Comparison of ENCODE assay signal across 20 mouse cellular contexts in the genomic region with DNA sequence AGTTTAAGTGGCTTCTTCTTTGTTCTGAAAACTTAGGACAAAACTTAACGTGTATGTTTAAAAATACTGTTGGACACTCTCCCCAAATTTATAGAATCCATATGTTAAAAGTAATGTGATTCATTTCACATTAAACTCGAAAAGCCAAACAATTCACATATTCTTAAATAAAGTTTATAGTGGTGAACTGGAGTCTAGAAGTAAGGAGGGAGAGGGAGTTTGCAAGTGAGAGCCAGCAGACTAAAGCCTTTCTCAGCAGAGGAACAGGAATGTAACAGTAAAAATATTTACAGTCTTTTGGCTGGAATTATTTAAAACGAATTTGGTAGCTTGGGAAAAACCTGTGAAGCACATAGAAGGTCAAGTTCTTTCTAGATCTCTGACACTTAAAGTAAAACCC. TPM values are rescaled to one million over a fixed set of nuclear protein-coding genes. Genes with fewer than 3 reads are reported as not detected.
"Had no signal": no experiment of that assay in that cellular context is flagged by ENCODE, and none has a peak within 500 bp of the region (broad histone marks: within the 10 kb centered on the region; RNA-seq: fewer than 3 reads in every experiment).

No protein-coding gene starts in this region.

- H3K4me3 ChIP-seq: kidney, embryonic 15.5 days; liver, embryonic 13.5 days; midbrain, embryonic 13.5 days had no signal

- H3K4me2 ChIP-seq: kidney, embryonic 15.5 days; liver, embryonic 13.5 days; midbrain, embryonic 13.5 days had no signal

- ATAC-seq: liver, postnatal 0 days; midbrain, embryonic 13.5 days had no signal

- H3K36me3 ChIP-seq: kidney, embryonic 15.5 days; liver, embryonic 13.5 days; midbrain, embryonic 13.5 days had no signal

- H3K9ac ChIP-seq: kidney, embryonic 15.5 days; liver, embryonic 13.5 days; liver, postnatal 0 days; midbrain, embryonic 13.5 days had no signal

- DNase-seq: kidney, adult 2 months; kidney, postnatal 36 days; layer of hippocampus, adult 9-11 months; layer of hippocampus, postnatal 36 days; liver; liver, embryonic 13.5 days; liver, postnatal 0 days; lung, postnatal 36 days; right cerebral cortex, adult 18-20 months; right cerebral cortex, postnatal 25 days; thymus, postnatal 36 days had no signal

- H3K4me1 ChIP-seq: kidney, embryonic 15.5 days; liver, embryonic 13.5 days; midbrain, embryonic 13.5 days had no signal

- H3K27me3 ChIP-seq: kidney, embryonic 15.5 days; liver, embryonic 13.5 days; midbrain, embryonic 13.5 days had no signal

- H3K27ac ChIP-seq: kidney, embryonic 15.5 days; liver, embryonic 13.5 days; midbrain, embryonic 13.5 days had no signal

- H3K9me3 ChIP-seq: kidney, embryonic 15.5 days; liver, embryonic 13.5 days; midbrain, embryonic 13.5 days had no signal

RNA-seq across cellular contexts. Expression of a gene that starts 15.6 kb away (rescaled TPM):
- total RNA-seq: layer of hippocampus, adult 18-20 months; left cerebral cortex, adult 8-10 months; left cerebral cortex, postnatal 25 days; megakaryocyte progenitor cell, adult 5-6 weeks; midbrain, postnatal 0 days had no signal
- polyA plus RNA-seq: kidney, adult 2 months; liver, postnatal 0 days; midbrain, embryonic 13.5 days; midbrain, postnatal 0 days; neural tube, embryonic 14.5 days; small intestine, adult 2 months had no signal

RNA-seq across cellular contexts. Expression of a gene that starts 26.1 kb away (rescaled TPM):
- total RNA-seq: megakaryocyte progenitor cell, adult 5-6 weeks had no signal

RNA-seq across cellular contexts. Expression of a gene that starts 52.8 kb away (rescaled TPM):
- total RNA-seq: layer of hippocampus, adult 18-20 months; layer of hippocampus, postnatal 36 days; megakaryocyte progenitor cell, adult 5-6 weeks had no signal
- polyA plus RNA-seq: liver, embryonic 13.5 days; liver, postnatal 0 days; neural tube, embryonic 14.5 days; small intestine, adult 2 months had no signal
